Mouse (Mus musculus): Measurements from ENCODE around the gene Tle4.

Tle4 gene

GRCm38 (mm10) chr19:14590154-14590553 is 7.7 kb downstream of the Tle4 start:
- 79% methylated on average over 7 of the region's 7 CpGs for WGBS

GRCm38 (mm10) chr19:14588221-14589123 is 9.4 kb downstream of the Tle4 start:
- WGBS, result 51% methylated on average over 3 of the region's 3 CpGs

- WGBS, result 73% methylated on average over 3 of the region's 3 CpGs
Observed at GRCm38 (mm10) chr19:14586171-14586570, 11.7 kb downstream of the Tle4 start.

- WGBS, result 75% methylated on average over 4 of the region's 4 CpGs
Observed at GRCm38 (mm10) chr19:14585731-14586130, 12.1 kb downstream of the Tle4 start.

- WGBS, result 87% methylated on average over 3 of the region's 3 CpGs
Observed at GRCm38 (mm10) chr19:14585235-14585634, 12.6 kb downstream of the Tle4 start.

GRCm38 (mm10) chr19:14578698-14579097 is 19.2 kb downstream of the Tle4 start:
- WGBS, result 88% methylated on average over 5 of the region's 5 CpGs

GRCm38 (mm10) chr19:14578016-14578415 is 19.8 kb downstream of the Tle4 start:
- 81% methylated on average over 4 of the region's 4 CpGs for WGBS

GRCm38 (mm10) chr19:14567081-14567480 is 30.8 kb downstream of the Tle4 start:
- 61% methylated on average over 3 of the region's 3 CpGs for WGBS

- WGBS, result 77% methylated on average over 5 of the region's 5 CpGs
Observed at GRCm38 (mm10) chr19:14566564-14567021, 31.3 kb downstream of the Tle4 start.

GRCm38 (mm10) chr19:14565424-14566069 is 32.3 kb downstream of the Tle4 start:
- 67% methylated on average over 4 of the region's 4 CpGs for WGBS

GRCm38 (mm10) chr19:14563273-14563959 is 34.4 kb downstream of the Tle4 start:
- 74% methylated on average over 4 of the region's 4 CpGs for whole genome bisulfite sequencing

GRCm38 (mm10) chr19:14547871-14548270 is 50.0 kb downstream of the Tle4 start:
- WGBS, result 94% methylated on average over 3 of the region's 3 CpGs

- 96% methylated on average over 8 of the region's 8 CpGs for WGBS
Observed at GRCm38 (mm10) chr19:14547133-14547842, 50.6 kb downstream of the Tle4 start.

GRCm38 (mm10) chr19:14545485-14545884 is 52.4 kb downstream of the Tle4 start:
- 72% methylated on average over 1 of the region's 1 CpGs for WGBS

GRCm38 (mm10) chr19:14543305-14543704 is 54.5 kb downstream of the Tle4 start:
- 70% methylated on average over 1 of the region's 1 CpGs for WGBS

- WGBS, result 79% methylated on average over 3 of the region's 3 CpGs
Observed at GRCm38 (mm10) chr19:14540678-14541077, 57.2 kb downstream of the Tle4 start.

GRCm38 (mm10) chr19:14536676-14537075 is 61.2 kb downstream of the Tle4 start:
- 91% methylated on average over 2 of the region's 2 CpGs for WGBS

GRCm38 (mm10) chr19:14532861-14533260 is 65.0 kb downstream of the Tle4 start:
- WGBS, result 96% methylated on average over 6 of the region's 6 CpGs

GRCm38 (mm10) chr19:14520098-14520802 is 77.6 kb downstream of the Tle4 start:
- 76% methylated on average over 2 of the region's 2 CpGs for WGBS

GRCm38 (mm10) chr19:14519186-14519585 is 78.7 kb downstream of the Tle4 start:
- WGBS, result 75% methylated on average over 7 of the region's 7 CpGs

Measured in cerebral cortex, adult 2 months (tissue).